Mouse (Mus musculus): ENCODE measurements around the gene Cbx8.
A peak's percentile ranks its signal among the peaks of the same experiment; 100 is the strongest.

Cbx8 gene

DNA sequence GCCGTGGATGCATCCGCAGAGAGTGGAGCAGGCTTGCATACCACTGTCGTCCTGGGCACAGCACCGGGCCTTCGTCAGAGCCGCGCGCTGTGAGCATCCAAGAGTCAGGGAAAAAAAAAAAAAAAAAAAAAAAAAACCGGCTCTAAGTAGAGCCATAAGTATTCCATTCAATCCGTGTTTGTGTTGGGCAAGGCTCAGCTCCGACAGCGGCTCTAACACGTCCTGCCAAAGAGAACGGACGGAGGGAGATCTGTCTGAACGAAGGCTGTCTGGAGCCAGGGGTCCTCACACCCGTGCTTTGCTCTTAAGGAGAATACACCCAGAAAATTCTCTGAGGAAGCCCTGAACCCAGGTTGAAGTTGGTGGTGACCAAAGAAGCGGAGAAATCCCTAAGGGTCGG lies 6.1 kb downstream of the Cbx8 start:
- no peak for DNase-seq (ENCODE audit: low spot score)

DNA sequence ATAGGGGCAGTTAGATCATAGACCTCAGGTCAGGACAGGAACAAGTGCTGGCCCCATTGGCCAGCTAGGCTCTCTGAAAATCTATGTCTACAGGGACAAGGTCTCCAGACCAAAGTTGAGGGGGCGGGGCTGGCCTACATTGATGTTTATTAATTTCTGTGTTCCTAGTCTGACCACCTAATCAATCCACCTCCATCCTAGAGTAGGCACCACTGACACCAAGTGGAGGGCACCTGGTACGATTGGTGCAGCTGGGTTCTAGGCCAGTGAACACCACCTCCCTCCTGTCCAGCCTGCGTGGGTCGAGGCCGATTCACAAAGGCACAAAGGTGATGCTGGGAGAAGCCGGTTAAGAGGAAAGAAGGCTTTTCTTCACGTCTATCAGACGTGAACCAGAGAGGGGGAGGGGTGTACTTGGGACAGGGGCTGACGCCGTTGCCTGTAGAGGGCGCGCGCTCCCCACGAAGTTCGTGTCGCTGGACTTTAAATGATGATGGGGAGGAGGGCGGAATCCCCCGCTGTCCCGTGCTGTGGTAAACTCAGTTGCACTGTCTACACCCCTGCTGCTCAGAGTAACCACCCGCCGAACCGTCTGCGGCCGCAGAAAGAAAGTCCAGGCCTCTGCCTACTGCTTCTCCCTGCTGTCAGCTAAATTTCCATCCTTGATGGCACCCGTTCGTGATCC lies 6.8 kb downstream of the Cbx8 start:
- DNase-seq (ENCODE audit: low spot score) = peak; percentile 83

DNA sequence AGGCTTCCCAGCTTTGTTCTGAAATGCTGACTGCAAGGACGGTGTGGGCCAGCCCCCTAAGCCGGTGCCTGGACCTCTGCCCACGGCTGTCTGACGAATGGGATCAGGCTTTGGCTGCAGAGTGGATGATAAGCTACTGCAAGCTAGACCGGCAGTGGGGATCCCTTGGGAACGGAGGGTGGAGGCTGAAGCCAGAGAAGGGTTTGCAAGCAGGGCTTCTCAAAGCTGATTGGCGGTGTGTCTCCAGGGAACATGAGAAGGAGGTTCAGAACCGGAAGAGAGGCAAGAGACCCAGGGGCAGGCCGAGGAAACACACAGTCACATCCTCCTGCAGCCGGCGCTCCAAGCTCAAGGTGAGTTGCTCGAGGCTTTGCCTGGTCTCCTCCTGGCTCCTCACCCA lies 14.6 kb downstream of the Cbx8 start:
- DNase-seq (ENCODE audit: low spot score) = no peak

DNA sequence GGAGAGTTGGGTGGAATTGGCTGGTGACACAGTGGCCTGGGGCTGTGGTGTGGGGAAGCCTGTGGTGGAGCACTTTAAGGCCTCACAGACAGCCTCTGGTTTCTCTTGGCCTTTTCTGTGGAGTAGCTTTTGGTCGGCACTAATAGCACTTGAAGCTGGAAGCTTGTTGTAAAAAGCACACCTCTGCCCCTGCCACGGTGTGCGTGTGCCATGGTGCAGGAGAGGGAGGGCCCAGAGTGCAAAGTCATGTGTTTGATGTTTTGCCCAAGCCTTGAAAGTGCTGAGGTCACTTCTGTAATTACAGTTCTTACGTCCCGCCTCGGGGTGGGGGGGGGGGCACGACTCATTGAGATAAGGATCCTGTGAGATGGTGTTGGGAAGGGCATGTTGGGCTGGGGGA lies 16.5 kb downstream of the Cbx8 start:
- DNase-seq (ENCODE audit: low spot score) = no peak

DNA sequence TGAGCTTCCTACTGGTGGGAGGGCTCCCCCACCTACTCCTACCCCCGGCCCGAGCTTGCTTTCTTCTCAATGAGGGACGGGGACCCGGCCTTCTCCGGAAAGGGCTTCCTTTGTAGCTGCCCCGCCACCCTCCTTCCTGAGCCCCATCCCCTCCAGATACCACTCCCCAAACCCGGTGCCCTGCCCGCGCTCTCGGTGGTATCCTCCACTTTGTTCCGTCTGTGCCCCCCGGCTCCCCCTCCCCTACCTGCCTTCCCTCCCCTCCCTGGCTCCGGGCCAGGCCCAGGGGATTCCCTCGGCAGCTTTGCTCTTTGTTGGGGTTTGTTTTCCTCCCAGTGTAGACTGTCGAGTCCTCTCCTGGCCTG lies 17.2 kb downstream of the Cbx8 start:
- DNase-seq (ENCODE audit: low spot score) = peak; percentile 47

DNA sequence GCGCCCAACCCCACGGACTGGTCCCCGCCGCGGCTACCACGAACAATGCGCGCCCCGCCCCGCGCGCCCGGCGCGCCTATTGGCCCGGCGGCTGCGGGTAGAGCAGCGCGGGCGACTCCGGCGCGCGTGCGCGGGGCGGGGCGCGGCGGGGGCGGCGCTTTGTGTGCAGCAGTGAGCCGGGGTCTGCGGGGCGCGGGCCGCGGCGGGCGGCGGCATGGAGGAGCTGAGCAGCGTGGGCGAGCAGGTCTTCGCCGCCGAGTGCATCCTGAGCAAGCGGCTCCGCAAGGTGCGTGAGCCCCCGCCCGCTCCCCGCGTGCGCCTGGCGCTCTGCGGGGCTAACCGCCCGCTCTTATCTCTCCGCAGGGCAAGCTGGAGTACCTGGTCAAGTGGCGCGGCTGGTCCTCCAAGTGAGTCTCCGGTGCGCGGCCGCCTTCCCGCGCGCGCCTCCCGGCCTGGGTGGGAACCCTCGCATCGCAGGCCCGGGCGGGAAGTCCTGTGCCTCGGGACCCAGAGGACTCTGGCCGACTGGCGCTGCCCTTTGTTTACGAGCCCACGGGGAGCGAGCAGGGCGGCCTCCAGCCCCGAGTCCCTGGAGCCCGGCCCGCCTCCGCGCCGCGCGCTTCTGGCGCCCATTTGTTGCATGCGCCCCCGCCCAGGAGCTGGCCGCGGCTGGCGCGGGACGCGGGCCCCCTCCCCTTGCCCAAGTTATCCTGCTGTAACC lies 17.7 kb downstream of the Cbx8 start, which contains the start of gene Cbx2:
Cbx2 (plus strand) TSS at position 68 of the 721 bp plus-strand sequence.
- peak; percentile 85 for DNase-seq (ENCODE audit: low spot score)

DNA sequence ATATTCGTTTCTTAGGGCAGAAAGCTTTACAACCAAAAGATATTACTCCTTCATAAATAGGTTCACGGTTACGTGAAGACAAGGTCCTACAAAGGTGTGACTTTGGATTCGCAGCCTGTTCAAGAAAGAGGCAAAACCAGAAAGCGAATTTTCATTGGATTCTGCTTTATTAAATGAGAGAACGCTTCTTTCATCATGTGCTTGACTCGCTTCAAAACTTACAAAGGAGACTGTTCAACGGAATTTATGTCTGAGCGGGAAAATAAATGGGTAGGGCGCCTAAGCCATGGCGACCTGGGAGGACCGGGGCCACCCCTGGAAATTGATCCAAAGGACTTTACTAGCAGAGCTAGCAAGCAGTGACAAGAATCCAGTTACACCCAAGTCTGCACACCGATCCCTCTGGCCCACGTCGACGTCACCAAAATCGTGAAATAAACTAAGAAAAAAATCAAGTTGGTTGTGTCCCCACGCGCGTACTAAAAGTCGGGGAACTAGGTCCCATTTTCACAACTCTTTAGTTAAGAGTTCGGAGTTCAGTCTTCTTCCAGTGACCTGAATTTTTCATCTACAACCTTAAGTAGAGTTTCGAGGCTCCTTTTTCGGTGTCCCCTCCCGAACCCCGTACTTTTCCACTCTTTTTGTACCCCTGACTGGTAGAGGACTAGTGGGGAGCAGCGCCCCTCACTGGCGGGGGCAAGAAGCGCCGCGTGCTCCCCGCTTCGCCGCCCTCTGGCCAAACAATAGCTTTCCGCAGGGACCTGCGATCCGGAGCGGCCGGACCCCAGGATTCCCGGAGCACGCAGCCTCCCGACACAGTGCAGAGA lies 18.5 kb downstream of the Cbx8 start:
- no peak for DNase-seq (ENCODE audit: low spot score)

DNA sequence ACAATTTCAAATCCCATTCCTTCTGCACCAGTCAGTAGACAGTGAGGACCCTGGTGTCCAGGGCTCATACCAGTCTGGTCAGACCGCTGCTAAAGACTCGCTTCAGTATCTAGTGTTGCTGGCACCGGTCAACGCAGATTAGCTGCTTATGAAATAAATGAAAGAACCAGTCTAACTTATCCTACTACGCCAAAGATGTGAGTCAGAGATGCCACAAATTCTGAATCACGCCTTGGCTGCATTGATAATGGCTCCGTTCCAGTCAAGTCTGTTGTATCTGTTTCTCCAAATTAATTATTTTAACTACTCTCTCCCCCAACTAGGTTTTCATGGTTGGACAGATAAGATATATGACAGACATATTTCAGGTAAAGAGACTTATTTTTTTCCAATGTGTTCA lies 19.6 kb downstream of the Cbx8 start:
- no peak for DNase-seq (ENCODE audit: low spot score)

DNA sequence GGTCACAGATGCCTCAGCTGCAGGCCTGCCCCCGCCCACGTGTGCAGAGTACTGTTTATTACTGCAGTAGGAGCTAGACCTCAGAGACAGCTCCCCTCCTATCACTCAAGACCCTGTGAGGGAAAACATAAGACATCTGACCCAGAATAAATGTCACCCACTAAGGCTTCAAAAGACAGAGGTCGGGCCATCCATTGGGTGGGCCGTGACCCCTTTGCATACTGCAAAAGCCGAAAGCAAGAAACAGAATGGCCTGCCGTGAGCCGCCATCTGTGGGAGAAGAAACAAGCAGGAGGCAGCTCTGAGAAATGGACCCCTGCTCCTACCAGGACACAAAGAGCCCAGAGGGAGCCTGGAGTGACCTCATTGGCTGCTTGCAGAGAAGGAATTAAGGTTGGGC lies 23.3 kb downstream of the Cbx8 start:
- DNase-seq (ENCODE audit: low spot score) = no peak

DNA sequence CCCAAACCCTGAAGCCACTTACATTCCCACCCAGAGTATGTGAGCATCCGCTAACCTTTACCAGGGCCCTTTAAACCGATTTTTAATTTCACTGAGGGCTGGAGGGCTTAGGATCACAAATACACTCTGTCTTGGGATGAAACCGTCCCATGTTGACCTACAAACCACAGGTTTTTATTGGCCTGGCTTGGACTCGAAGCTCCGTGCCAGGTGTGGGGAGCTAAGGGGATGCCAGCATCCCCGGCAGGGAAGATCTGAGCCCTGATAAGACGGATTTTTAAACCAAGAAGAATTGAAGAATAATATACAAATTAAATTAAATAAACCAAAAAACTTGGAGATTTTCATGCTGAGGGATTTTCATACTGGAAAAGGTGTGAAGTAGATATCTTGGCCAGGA lies 26.3 kb downstream of the Cbx8 start:
- DNase-seq (ENCODE audit: low spot score) = no peak

DNA sequence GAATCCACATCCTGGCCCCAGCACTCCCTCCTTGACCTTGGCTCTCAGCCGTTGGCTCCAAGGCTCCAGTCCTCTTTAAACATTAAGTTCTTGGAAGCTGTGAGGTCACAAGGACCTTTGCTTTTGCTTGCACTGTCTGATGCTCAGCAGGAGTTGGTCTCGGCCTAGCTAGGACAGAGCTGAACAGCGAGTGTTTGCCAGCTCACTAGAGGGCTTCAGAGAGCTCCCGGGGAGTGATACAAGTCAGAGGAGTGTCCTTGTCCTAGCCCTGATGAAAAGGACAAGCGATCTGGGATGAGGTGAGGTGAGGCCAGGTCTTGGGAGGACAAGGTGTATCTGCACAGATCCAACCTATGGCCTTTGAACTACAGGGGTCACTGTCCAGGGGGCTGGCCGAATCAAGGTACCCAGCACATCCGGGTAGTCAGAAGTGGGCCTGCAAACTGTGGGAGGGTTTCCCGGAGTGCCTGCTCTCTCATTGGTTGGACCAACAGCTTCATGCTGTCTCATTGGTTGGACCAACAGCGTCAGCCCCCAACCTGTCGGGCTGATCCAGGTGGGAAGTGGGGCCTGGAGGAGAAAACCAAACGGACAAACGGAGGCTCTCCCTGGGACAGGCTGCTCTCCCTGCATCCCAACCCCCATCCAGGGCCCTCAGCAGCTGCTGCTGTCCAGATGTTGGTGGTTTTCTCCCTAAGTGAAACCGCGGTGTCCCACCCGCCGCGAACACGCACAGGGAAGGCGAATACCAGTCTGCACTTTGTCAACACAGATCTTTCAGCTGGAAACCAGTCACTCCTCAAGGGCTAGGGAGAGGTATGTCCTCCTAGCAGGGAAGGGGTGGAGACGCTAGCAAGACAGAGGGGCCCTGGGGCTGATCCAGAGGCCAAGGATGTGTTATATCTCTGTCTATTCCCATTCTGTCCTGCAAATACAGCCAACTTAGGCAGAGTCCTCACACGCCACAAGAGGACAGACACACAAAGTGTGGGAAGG lies 33.0 kb downstream of the Cbx8 start:
- DNase-seq (ENCODE audit: low spot score) = no peak

DNA sequence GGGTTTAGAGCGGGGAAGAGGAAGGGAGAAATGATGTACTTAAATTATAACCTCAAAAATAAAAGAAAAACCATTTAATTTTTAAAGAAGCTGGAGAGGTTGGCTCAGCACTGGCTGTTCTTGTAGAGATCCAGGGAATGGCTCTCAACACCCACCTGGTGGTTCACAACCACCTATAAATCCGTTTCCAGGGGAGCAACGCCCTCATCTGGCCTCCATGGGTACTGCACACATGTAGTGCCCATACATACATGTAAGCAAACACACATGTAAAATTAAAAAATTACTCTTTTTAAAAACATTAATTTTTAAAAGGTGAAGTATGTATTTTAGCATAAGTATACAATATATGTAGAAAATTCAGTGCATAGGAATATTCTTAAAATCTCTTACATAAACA lies 34.3 kb downstream of the Cbx8 start:
- DNase-seq (ENCODE audit: low spot score) = no peak

DNA sequence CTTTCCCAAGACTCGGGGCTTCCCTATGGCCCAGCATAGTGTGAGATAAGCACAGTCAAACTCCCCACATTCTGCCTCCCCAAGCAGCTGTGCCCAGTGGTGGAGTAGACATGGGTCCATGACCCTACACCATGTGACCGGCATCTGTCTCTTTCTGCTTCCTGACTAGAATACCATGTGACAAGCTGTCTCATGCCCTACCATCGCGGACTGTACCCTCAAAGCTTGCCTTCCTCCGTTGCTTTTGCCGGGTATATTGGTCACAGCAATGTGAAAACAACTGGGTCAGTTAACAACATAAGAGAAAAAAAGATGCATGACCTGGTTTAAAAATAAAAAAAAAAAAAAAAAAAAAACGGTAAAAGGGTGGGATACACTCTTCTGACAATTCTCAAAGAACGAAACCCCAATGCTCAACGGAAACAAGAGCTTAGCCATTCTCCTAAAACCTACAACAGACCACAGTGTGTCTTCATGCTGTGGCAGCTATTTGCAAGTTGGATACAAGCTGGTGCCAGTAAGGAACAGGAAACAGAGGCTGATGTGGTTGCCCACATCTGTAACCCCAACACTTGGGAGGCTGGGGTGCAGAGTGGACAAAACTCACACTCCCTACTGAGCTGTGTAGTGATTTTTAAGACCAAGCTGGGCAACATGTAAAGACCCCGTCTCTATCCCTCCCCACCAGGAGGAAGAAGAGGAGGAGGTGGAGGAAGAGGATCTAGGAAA lies 35.1 kb downstream of the Cbx8 start:
- peak; percentile 46 for DNase-seq (ENCODE audit: low spot score)

DNA sequence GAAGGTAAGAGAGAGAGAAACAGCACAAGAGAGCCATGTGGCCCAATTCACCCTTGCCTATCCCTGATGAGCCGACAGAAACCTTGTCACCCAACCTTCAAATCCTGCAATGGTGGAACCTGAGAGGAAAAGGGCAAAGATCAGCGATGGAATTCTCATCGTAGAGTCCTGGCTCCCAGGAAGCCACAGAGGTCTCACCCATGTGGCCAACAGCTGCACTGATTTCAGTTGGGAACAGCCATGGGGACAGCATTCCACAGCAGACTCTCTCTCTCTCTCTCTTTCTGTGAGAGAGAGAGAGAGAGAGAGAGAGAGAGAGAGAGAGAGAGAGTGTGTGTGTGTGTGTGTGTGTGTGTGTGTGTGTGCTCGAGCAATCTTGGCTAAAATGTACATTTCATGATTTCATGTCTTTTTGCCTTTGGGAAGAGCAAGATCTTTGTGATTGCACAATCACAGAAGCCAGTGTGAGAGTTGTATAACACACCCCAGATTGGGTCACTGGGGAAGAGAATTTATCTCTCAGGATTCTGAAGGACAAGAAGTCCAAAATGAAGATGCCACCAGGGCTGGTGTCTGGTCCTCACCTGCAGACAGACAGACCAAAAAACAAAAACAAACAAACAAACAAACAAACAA lies 39.2 kb downstream of the Cbx8 start:
- DNase-seq (ENCODE audit: low spot score) = no peak

DNA sequence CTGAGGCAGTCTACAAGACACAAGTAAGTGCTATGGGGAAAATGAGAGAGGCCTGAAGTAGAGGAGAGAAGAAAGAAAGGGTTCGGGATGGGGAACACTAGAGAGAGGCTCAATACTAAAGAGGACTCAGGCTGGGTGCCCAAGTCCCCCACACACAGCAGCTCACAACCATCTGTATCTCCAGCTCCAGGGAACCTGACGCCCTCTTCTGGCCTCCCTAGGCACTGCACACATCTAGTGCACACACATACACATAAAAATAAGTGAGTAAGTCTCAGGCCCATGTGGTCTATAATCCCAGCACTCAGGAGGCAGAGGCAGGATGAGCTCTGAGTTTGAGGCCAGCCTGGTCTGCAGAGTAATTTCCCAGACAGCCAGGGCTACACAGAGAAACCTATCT lies 39.9 kb downstream of the Cbx8 start:
- no peak for DNase-seq (ENCODE audit: low spot score)

DNA sequence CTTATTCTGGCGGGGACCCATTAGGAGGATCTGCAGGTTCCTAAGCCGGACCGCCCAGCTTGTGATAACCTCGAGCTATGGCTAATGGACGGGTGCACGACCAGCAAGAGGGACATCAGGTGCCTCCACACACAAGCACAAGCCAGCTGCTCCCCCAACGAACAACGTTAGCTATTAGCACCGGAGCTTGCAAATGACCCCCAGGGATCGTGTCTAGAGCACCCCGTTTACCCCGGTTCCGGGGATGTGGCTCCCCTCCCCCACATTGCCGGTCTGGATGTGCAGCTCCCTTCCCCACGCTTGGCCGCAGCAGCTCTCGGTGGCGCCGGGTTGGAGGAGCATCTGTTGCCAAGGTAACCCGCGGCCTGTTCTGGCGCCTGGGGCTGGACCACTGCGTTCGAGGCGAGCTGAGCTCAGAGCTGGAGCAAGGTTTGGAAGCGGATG lies 41.4 kb downstream of the Cbx8 start:
- DNase-seq (ENCODE audit: low spot score) = no peak

DNA sequence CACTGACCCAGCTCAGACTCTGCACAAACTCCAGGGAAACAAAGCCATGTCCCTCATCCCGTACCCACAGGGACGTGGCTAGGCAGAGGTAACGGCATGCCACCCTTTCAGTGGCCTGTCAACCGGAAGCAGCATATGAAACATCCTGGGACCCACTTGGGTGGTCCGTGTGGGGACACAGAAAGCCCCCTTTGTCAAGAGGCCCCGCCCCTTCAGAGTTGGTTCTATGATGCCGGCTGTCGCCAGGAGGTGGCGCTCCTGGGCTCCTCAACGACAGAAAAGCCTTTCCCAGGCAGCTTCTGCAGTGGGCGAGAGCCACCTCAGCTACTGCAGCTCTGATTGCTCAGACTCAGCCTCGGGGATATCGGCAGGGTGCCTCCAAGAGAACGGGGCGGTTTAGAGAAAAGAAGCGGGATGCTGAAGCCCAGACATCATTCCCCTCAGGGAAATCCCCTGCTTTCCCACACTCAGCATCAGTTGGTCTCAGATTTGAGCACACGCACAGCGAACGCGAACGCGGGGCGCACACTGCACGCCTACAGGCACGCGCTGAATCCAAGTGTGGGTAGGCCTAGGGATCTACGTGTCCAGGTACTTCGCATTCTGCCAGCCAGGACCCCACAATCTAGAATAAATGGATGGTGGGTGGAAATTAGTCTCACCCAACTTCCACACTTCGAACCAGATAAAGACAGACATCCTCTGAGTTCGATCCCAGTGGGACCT lies 42.1 kb downstream of the Cbx8 start:
- peak; percentile 79 for DNase-seq (ENCODE audit: low spot score)

DNA sequence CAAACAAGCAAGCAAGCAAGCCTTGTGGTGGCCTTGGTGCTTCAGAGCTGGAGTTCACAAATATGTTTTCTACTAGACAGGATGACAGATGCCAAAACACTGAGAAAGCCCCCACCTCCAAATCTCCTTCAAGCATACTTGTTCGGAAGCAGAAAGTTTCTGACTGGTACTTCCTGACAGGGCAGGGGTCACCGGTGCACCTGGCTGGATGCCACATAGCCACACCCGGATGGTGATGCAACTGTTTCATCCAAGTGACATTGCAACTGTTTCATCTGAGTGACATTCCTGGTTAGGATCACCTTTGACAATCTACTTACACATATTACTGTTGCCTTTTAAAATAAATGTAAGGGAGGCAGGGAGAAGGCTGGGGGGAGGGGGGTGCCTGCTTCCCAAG lies 43.6 kb downstream of the Cbx8 start:
- DNase-seq (ENCODE audit: low spot score) = no peak

DNA sequence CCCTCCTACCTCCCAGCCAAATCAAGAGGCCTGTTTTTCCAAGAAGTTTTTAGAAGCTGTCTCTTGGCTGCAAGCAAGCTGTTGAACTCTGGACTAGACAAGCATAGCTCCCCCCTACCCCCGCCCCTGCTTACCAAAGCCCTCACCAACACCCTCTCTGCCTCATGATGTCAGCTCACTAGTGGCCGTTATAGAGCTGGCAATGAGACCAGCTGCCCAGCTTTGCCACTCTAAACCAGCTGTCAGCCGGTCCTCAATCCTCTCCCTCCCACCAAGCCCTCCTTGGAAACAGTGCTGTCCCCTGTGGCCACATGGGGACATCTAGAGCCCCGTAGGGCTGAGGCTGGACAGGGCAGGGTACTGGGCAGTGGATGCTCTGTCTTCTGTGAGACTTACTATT lies 45.3 kb downstream of the Cbx8 start:
- DNase-seq (ENCODE audit: low spot score) = no peak

DNA sequence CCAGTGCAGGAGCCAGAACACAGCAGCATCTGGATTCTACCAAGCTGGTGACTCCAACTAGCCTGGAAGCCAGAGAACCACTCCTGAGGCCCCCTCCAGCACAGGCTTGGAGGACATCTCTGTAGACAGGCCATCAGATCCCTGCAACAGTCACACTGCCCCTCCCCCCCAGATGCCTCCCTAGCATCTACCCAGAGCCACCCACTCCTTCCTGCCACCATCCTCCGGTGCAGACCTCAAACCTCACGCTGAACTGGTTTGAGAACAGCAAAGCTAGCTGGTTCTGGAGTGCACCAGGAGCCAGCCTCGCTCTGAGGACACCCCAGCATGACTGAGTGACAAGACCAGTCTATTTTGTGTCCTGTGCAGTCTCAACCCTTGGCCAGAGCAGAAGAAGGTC lies 48.0 kb downstream of the Cbx8 start:
- peak; percentile 82 for DNase-seq (ENCODE audit: low spot score)
